Mouse (Mus musculus) gastrocnemius, adult 8-10 months (tissue): ENCODE results near the gene B4galnt2. TPM values are rescaled to one million over a fixed set of nuclear protein-coding genes. Genes with fewer than 3 reads are reported as not detected.
"Not testable (repeated sequence)": the region's sequence is repeated elsewhere in the genome, so short reads cannot be mapped to it uniquely, and the experiment has no call there.

ENCODE experiments used
- DNase-seq, 2 experiments: peaks; one replicate each; pipeline ENCODE4 v3.0.0; 2022; ENCODE audit warnings: low spot score in 2 of 2
- total RNA-seq, 4 experiments: library from RNA; stranded (reverse); gene quantifications; 2 replicates each; pipeline ENCODE4 v1.2.4; 2022

The B4galnt2 gene
- total RNA-seq, result not detected

- DNase-seq, result no peak
Measured at GRCm38 (mm10) chr11:95914571-95914991, at the start of gene B4galnt2. B4galnt2 (minus strand) TSS chr11:95914891.

- DNase-seq, result no peak
Measured at GRCm38 (mm10) chr11:95963304-95963703, 48.6 kb upstream of the B4galnt2 start.

DNA sequence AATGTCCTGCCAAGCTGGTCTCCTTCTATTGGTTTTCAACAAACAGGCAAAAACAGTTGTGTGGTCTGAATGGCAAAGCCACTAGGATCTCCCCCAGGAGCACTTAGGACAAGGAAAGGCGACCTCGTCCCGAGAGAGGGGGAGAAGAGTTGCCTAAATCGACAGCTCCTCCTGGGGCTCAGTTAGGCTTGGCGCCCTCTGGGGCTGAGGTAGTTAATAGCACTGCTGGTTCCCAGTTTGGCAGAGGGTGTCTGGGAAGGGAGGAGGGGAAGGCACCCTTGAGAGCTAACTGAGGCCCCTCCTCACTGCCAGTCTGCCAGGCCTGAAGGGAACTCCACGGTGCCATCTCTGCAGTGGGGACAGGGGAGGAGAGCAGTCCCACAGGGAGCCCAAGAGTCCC is 44.5 kb upstream of the B4galnt2 start:
- DNase-seq, result no peak

- DNase-seq, result no peak
Measured at GRCm38 (mm10) chr11:95958251-95958650, 43.6 kb upstream of the B4galnt2 start.

- DNase-seq, result no peak
Measured at GRCm38 (mm10) chr11:95957407-95957806, 42.7 kb upstream of the B4galnt2 start.

GRCm38 (mm10) chr11:95953313-95953712 is 38.6 kb upstream of the B4galnt2 start:
- DNase-seq, result no peak

DNA sequence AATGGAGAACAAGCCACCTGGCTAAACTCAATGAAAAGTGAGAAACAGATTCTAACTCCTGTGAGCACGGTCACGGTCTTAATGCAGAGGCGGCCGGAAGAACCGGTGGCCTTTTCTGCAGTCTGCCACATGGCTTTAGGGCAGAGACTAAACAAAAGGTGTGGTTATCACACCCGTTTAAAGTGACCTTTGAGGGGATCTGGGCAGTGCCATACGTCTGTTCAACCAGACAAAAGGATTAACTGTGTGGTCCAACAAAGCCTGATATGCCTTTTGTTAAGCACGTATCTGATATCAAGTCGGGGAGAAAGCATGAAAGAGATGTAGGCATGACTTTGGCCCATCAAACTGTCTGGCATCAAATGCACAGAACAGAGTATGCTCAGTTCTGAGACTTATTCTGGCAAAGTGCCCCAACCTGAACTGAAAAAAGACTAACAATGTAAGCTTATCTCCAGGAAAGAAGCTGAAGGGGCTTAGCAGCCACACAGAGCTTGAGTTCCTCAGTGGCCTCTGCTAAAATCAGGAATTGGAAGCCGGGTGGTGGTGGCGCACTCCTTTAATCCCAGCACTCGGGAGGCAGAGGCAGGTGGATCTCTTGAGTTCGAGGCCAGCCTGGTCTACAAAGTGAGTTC is 31.3 kb upstream of the B4galnt2 start:
- DNase-seq, result no peak

GRCm38 (mm10) chr11:95939828-95940507 is 25.3 kb upstream of the B4galnt2 start:
- no peak for DNase-seq

DNA sequence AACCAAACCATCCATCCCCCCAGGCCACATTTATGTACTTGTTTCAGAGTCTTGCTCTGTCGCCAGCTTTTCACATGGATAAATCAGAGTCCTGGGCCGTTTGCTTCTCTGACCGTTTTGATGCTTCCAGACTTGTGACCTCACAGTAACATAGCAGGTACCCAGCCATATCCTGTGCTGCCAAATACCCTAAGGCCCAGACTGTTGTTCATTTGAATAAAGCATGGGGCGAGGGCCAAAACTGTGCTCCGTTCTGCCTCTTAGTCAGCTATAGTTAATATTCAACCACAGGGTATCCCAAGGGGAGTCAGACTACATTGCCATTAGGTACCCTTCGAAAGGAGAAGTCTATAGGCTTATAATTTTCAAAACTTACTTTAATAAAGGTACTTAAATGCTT is 21.7 kb upstream of the B4galnt2 start:
- DNase-seq, result no peak

DNA sequence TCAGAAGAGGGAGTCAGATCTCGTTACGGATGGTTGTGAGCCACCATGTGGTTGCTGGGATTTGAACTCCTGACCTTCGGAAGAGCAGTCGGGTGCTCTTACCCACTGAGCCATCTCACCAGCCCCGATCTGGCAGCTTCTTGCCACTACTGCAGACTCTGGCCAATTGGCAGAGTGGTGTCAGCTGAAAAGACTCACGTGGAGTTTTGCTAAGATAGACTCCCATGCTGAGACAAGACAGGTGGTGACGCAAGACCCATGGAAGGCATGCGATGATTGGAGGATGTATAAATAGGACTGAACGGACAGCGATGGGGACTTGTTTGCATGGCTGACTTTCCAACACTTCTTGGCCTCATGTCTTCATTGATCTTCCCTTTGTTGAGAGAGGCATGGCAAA is 17.5 kb upstream of the B4galnt2 start:
- not testable (repeated sequence) for DNase-seq

DNA sequence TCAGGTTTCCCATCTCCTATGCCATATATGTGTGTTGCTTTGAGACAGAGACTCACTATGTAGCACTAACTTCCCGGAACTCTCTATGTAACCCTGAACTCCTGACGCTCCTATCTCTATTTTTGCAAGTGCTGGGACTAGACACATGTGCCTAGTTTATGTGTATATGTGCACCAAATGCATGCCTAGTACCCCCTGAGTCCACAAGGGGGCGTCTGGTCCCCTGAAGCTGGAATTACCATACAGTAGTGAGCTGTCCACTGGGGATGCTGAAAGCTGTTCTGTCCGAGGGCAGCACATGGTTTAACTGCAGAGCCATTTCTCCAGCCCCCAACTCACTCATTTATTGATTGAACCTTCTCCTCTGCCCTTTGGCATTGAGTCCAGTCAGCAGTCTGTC is 11.7 kb upstream of the B4galnt2 start:
- no peak for DNase-seq

- DNase-seq, result no peak
Measured at GRCm38 (mm10) chr11:95925976-95926375, 11.3 kb upstream of the B4galnt2 start.

DNA sequence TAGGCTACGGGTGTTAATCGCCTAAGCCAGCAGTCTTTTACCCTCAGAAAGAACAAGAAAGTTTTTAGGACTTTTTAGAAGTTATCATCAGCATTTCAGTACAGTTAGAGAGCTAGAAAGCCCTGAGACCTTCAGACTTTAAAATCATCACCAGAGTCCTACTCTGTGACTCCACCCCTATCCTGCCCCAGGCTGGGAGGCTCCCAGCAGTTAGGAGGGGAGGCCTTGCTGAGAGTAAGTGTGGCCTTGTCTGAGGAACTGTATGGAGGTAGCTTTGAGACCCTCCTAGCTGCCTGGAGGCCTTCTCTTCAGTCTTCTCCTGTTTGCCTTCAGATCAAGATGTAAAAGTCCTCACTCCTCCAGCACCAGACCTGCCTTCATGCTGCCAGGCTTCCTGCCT is 9.5 kb upstream of the B4galnt2 start:
- no peak for DNase-seq

DNA sequence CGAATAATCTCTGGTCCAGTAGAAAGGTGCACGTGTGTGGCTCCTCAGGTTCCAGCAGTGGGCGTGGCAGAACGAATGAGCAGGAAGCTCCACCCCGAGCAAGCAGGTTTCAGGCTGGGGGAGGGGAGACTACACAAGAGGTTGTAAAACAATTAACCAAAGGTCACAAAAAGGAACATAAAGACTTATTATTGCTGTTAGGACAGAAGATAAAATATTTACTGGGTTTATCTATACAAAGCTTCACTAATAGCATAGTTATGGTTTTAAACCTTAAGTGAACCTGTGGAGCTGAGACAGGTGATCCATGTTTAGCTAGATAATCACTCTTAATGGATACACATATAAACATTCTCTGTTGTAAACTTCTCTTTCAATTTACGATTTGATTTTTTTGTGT is 8.8 kb upstream of the B4galnt2 start:
- DNase-seq, result not testable (repeated sequence)

DNA sequence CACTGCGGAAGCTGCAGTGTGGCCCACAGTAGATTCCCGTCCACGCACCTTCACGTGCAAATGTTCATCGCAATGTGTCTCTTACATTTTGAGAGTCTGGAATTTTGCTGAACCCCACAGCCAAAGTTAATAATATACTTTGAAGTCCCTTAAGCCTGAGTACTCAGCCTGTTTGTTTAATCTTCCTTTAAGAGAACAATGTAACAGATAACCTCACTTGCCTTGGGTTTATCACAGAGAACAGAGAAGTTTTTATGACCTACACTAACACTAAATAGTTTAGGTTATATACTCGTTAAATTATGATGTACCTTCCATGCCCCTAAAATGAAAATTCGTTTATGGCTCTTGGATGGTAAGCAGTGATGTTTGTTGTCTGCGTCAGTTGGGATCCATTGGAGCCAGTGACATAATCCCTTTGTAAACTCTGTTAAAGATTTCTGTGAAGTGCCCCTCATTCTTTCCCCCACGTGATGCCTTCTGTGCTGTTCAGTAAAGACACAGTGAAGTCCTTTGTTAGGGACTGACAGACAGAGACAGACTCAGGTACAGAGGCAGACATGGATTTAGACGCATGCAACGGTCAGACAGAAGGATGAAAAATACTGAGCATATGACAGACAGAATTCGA is 7.4 kb upstream of the B4galnt2 start:
- DNase-seq, result no peak

DNA sequence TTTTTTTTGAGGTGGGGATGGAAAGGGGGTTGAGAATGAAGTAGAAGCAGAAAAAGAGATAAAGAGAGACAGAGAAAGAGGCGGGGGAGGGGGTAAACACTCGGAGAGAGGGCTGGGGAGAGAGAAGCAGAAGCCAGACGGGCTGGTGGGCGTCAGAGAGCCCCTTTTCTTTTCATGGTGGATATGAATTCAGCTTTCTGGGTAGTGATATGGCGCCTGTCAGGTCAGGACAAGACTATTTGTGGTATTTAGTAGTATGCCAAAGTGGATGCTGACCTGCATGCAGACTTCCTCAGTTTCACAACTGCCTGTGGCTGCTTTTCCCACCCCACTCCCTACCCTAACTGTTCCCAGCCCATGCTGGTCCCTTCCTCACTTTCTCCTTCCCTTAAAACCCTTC is 1.7 kb upstream of the B4galnt2 start:
- DNase-seq, result no peak

GRCm38 (mm10) chr11:95915006-95915710 is 467 bp upstream of the B4galnt2 start:
- DNase-seq, result no peak

DNA sequence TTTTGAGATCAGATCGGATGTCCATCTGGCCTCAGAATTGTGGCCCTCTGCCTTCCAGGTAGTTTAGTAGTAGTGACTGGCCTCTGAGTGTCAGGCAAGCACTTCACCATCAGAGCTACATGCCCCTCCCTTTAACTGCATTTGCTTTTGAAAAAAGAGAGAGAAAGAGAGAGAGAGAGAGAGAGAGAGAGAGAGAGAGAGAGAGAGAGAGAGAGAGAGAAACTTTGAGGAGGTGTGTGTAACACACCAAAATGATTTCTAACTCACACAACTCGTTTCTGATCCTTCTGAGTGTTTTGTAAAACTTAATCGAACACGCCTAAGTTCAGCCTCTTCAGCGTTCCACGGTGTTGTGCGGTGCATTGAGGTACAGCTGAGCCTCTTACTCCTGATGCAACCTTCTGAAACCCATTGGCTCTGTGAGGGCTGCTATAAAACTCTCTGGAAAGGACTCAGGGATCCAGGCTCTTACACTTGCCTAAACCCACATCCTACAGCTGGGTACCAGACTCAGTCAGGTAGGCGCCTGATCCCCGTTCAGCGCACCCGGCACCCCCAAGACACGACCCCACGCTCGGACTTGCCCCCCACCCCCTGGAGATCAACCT is 628 bp downstream of the B4galnt2 start:
- DNase-seq, result no peak

- DNase-seq, result no peak
Measured at GRCm38 (mm10) chr11:95911579-95911978, 3.1 kb downstream of the B4galnt2 start.

DNA sequence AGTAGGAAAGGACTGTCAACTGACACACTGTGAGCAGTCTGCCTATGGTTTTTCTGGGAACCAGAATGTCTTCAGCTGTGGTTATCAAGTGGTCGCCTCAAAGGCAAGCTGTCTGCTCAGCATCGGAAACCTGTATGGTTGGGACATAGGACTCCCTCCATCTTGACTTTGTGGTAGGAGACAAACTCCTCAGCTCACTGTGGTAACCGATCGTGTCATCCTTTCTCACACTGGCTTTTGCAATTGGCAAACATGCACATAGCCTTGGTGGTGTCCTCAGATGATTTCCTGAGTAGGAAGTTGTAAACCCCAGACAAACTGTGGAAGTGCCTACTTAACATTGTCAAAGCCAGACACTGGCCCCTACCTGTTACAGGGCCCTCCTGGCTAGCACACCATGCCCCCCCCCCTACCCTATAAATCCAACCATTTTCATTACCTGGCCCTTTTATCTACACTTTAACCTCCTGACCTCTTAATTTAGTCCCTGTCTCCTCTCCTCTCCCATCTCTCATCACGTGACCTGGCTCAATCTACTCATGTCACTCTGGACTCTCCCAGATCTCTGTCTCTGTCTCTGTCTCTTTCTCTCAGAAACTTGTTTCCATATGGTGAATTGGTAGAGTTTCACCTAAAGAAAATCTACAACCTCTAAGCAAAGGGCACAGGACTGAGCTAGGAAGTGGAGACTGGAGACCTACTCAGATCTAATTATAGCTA is 6.7 kb downstream of the B4galnt2 start:
- no peak for DNase-seq

DNA sequence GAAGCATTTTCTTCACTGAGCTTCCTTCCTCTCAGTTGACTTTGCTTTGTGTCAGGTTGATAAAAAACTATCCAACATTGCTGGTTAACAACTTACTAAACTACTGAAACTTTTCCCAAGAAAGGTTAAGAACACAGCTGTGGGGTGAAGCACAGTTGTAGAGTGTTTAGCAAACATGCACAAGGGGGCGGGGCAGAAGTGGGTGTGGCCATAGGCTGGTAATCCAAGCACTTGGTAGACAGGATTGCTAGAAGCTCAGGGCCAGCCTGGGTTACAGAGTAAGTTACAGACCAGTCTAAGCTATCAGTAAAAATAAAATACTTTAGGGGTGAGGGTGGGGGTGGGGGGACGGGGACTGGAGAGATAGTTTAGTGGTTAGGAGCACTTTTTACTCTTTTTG is 10.4 kb downstream of the B4galnt2 start:
- no peak for DNase-seq
